Mouse (Mus musculus): ENCODE data around the gene 4922502D21Rik. TPM values are rescaled to one million over a fixed set of nuclear protein-coding genes. Genes with fewer than 3 reads are reported as not detected.
"Not testable (repeated sequence)": the region's sequence is repeated elsewhere in the genome, so short reads cannot be mapped to it uniquely, and the experiment has no call there.

The 4922502D21Rik gene
- not detected for total RNA-seq (2021)

GRCm38 (mm10) chr6:129331610-129332009 is at the start of gene 4922502D21Rik:
4922502D21Rik (minus strand) TSS chr6:129331796.
- DNase-seq = no peak

DNA sequence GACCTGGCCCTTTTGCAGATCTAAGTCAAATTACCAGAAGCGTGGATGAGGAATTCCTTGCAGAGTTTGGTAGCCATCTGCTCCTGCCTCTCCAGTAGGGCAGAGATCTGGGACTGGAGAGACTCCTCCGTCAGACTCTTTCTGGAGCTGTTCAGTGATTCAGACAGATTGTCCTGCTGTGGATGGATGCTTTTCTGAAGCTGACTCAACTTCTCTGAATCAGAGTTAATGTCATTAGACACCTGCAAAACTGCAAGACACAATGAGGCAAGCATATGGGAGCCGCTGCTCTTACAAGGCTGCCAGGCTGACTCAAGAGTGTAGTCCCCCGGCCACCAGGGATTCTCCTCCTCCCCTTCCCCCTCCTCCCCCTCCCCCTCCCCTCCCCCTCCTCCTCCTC is 48.9 kb upstream of the 4922502D21Rik start:
- DNase-seq = peak in 1 of 2 experiments; percentile 3

- no peak for DNase-seq
Measured at GRCm38 (mm10) chr6:129374937-129375471, 43.4 kb upstream of the 4922502D21Rik start.

GRCm38 (mm10) chr6:129369374-129370132 is 38.0 kb upstream of the 4922502D21Rik start:
- DNase-seq = no peak

GRCm38 (mm10) chr6:129365959-129366359 is 34.4 kb upstream of the 4922502D21Rik start:
- peak in 1 of 2 experiments; percentile 18 for DNase-seq

DNA sequence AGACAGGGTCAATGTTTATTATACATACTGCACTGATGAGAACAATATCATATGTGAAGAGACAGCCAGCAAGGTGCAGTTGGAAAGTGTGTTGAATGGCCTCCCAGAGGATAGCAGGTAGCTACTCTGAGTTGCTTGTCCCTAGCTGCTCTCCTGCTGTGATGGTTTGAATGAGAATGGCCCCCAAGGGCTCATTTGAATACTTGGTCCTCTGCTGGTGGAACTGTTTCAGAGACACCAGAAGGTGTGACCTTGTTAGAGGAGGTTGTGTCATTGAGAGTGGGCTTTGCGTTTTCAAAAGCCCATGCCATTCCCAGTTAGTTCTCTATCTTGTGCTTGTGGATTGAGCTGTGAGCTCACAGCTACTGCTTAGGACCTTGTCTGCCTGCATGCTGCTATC is 32.3 kb upstream of the 4922502D21Rik start:
- DNase-seq = no peak

GRCm38 (mm10) chr6:129359515-129359914 is 27.9 kb upstream of the 4922502D21Rik start:
- DNase-seq = no peak

DNA sequence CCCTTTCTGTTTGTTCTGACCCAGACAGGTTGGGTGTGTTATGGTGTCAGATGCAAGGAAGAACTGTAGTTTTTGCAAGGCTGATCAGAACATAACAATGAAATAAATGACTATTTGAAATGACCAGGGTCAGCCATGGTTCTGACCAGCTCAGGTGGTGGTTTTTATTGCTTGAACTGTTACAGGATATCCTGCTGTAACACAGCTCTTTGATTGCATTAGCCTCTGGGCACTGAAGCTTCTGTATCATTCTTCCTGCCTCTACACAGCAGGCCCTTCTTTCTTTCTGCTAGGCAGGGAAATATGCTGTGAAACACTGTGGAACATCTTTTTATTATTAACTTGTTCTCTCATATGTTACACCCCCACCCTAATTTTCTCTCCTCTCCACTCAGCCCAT is 24.8 kb upstream of the 4922502D21Rik start:
- DNase-seq = no peak

DNA sequence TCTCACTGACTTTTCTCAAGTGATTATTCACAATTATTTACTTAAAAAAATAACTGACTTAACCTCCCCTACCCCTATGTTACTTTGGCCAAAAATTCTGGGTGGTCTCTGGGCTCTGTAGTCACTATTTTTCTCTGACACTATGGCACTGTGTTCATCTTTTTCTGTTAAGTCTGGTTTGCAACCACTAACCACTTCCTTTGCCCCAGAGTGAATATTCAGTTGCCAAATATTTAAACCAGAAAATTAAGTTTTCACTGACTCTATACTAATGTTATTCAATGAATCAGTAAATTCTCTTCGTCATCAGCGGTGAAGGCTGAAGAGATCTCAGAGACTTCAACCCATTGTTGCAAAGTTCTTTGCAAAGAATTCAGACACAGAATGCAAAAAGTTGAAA is 24.2 kb upstream of the 4922502D21Rik start:
- no peak for DNase-seq

GRCm38 (mm10) chr6:129351091-129351490 is 19.5 kb upstream of the 4922502D21Rik start:
- no peak for DNase-seq

- DNase-seq = no peak
Measured at GRCm38 (mm10) chr6:129349524-129350352, 18.1 kb upstream of the 4922502D21Rik start.

GRCm38 (mm10) chr6:129344408-129344807 is 12.8 kb upstream of the 4922502D21Rik start:
- no peak for DNase-seq

GRCm38 (mm10) chr6:129342391-129342790 is 10.8 kb upstream of the 4922502D21Rik start, which contains the start of gene Clec12a:
Clec12a (plus strand) TSS chr6:129342691.
- not testable (repeated sequence) for DNase-seq

DNA sequence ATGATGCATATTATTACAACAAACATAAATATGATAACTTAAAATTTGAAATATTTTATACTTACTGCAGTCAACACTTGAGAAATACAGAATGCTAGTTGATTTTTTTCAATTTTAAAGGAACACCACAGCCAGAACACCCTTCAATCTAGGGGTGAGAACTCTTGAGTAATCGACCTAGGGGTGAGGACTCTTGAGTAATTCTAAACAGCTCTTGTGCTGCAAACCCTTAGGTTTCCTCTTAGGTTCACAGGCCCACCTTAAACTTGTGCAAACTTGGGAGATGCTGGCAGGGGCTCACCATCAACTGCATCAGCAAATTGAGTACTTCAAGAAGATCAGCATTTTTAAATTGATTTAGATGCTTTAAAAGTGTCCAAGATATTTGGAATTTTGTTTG is 6.2 kb upstream of the 4922502D21Rik start:
- DNase-seq = no peak

DNA sequence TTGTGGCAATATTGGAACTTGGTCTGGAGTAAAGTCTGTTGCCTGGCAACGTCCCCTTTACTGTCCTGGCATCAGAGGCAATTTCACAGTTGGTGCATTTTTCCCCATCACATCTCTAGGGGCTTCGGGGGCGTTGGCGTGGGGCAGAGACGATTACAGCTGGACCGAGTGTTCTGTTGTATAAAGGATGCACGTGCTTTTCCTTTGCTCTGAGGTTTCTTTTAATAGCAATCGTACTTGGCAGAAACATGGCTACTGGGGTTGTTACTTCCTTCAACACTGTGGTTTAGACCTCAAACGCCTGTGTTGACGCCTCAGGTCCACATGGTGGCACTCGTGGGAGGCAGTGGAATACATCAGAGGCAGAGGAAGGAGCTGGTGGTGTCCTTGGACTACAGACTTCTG is 2.1 kb upstream of the 4922502D21Rik start:
- peak; percentile 23 to 25 for DNase-seq

DNA sequence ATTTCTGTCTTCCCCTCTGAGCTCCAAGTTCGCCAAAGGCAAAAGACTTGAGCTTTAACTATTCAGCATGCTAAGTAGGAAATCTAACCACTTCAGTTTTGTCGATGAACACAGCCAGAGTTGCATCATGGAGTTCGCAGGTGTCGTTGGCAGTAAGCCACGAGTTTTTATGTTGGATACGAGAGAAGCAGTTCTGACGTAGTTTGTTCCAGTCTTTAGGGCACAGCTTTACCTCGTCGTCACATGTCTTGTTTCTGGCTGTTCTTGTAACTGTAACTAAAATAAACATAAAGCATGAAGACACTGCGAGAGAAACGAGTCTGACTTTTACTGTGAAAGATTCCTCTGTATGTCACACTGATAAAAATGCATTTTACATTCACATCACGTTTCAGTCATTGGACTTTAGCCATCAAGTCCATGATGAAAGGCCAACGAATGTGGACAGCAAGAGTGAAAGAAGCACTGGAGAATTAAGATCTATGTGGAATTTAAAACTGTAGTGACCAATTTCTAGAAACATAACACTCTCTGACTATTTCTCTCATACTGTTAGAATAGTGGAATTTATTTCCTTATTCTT is 4.9 kb downstream of the 4922502D21Rik start:
- DNase-seq = no peak

GRCm38 (mm10) chr6:129326016-129326415 is 5.6 kb downstream of the 4922502D21Rik start:
- no peak for DNase-seq

- no peak for DNase-seq
Measured at GRCm38 (mm10) chr6:129319331-129319730, 12.3 kb downstream of the 4922502D21Rik start.

GRCm38 (mm10) chr6:129318395-129318794 is 13.2 kb downstream of the 4922502D21Rik start:
- DNase-seq = no peak

GRCm38 (mm10) chr6:129316463-129316862 is 15.1 kb downstream of the 4922502D21Rik start:
- no peak for DNase-seq

DNA sequence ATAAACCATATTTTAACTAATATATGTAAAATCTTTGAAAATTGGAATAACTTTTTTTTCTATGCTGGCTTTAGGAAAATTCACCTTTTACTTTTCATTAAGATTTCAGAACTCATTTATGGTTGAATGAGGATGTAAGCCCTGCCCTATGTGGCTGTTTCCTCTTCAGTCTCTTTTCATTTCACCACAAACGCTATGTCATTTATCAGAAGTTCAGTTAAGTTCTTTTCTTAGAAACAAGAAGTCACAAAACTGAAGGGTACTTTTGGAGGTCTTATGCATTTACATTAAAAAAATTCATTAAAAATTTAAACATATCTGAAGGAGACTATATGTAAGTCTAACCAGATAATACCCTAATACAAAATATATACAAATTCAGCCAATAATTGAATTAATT is 15.9 kb downstream of the 4922502D21Rik start:
- DNase-seq = no peak

- DNase-seq = no peak
Measured at GRCm38 (mm10) chr6:129314655-129315168, 16.9 kb downstream of the 4922502D21Rik start.

GRCm38 (mm10) chr6:129312499-129312898 is 19.1 kb downstream of the 4922502D21Rik start:
- DNase-seq = no peak
